Mouse (Mus musculus) limb, embryonic 12.5 days (tissue): ENCODE data around the gene Gm20518. TPM values are rescaled to one million over a fixed set of nuclear protein-coding genes. Genes with fewer than 3 reads are reported as not detected.

Experiments
- ATAC-seq: fragments of 200-750 bp; cut with Nextera tagmentation; 2 replicates; pipeline ENCODE4 v1.8.0; 2017; ENCODE audit warnings: low read depth, moderate TSS enrichment; ENCODE audit not compliant: insufficient number of reproducible peaks, insufficient read depth, low FRiP score, low TSS enrichment
- H3K27ac ChIP-seq: fragments of 300-500 bp; sonication (generic); 2 replicates; pipeline ENCODE4 v1.5.1; 2016; ENCODE audit warnings: mild to moderate bottlenecking, moderate library complexity
- H3K27me3 ChIP-seq: fragments of 300-500 bp; sonication (generic); 2 replicates; pipeline ENCODE4 v1.6.1; 2016; ENCODE audit warnings: mild to moderate bottlenecking, moderate library complexity
- H3K36me3 ChIP-seq: fragments of 300-500 bp; sonication (generic); 2 replicates; pipeline ENCODE4 v1.6.1; 2016; ENCODE audit warnings: mild to moderate bottlenecking, moderate library complexity
- H3K4me1 ChIP-seq: fragments of 300-500 bp; sonication (generic); replicated peaks from 2 replicates; pipeline ENCODE4 v1.6.1; 2016
- H3K4me2 ChIP-seq: fragments of 300-500 bp; sonication (generic); 2 replicates; pipeline ENCODE4 v1.6.1; 2016; ENCODE audit warnings: mild to moderate bottlenecking, moderate library complexity
- H3K4me3 ChIP-seq: fragments of 300-500 bp; sonication (generic); replicated peaks from 2 replicates; pipeline ENCODE4 v1.5.1; 2016; ENCODE audit warnings: mild to moderate bottlenecking
- H3K9ac ChIP-seq: fragments of 300-500 bp; sonication (generic); replicated peaks from 2 replicates; pipeline ENCODE4 v1.6.1; 2016; ENCODE audit warnings: mild to moderate bottlenecking, moderate library complexity
- H3K9me3 ChIP-seq: fragments of 300-500 bp; sonication (generic); 2 replicates; pipeline ENCODE4 v1.6.1; 2016; ENCODE audit warnings: mild to moderate bottlenecking, moderate library complexity
- whole genome bisulfite sequencing: fragments of 180-500 bp; shearing (Covaris S2); methylation state at CpG from one replicate; pipeline ENCODE4 v1.1.7; 2016; 5-methylcytosine and 5-hydroxymethylcytosine counted together
- polyA plus RNA-seq: library from polyadenylated mRNA; unstranded; fragments of >200 nt; fragmentation: Nextera tagmentation; extraction: Ambion mirVana; gene quantifications from 2 replicates; pipeline ENCODE4 v1.2.1, GENCODE M21; 2016

Gm20518 gene
- polyA plus RNA-seq, 1 experiment from 2014 or later = 0.36 TPM

- H3K4me2 ChIP-seq = no peak overlapping the region
- H3K4me1 ChIP-seq = no peaks in the 10 kb centered on the region
- no peaks in the 10 kb centered on the region for H3K27me3 ChIP-seq
- ATAC-seq = no peak
- no peak overlapping the region for H3K27ac ChIP-seq
- WGBS = 54% methylated on average over 6 of the region's 6 CpGs
- no peaks in the 10 kb centered on the region for H3K9me3 ChIP-seq
- peaks cover 57% of the 10 kb centered on the region for H3K36me3 ChIP-seq
- no peak overlapping the region for H3K4me3 ChIP-seq
- no peak overlapping the region for H3K9ac ChIP-seq
These were observed 25.7 kb downstream of the Gm20518 start for GRCm38 (mm10) chr16:17865770-17866169.

- Histone ChIP-seq H3K4me1 (no peaks in the 10 kb centered on the region), H3K4me2 (no peak overlapping the region), H3K27ac (no peak overlapping the region), H3K9me3 (no peaks in the 10 kb centered on the region), H3K36me3 (peaks cover 57% of the 10 kb centered on the region), H3K4me3 (no peak overlapping the region), H3K9ac (no peak overlapping the region), H3K27me3 (no peaks in the 10 kb centered on the region)
- ATAC-seq = no peak
- 88% methylated on average over 2 of the region's 2 CpGs for WGBS
These were observed 26.2 kb downstream of the Gm20518 start for GRCm38 (mm10) chr16:17865293-17865692.

GRCm38 (mm10) chr16:17858592-17858991 is 32.9 kb downstream of the Gm20518 start:
- Histone ChIP-seq H3K4me3 (no peak overlapping the region), H3K27me3 (no peaks in the 10 kb centered on the region), H3K27ac (no peak overlapping the region), H3K9ac (no peak overlapping the region), H3K4me2 (no peak overlapping the region), H3K4me1 (no peaks in the 10 kb centered on the region), H3K36me3 (peaks cover 80% of the 10 kb centered on the region), H3K9me3 (no peaks in the 10 kb centered on the region)
- no peak for ATAC-seq

GRCm38 (mm10) chr16:17857157-17857556 is 34.3 kb downstream of the Gm20518 start:
- Histone ChIP-seq H3K4me1 (no peaks in the 10 kb centered on the region), H3K4me2 (no peak overlapping the region), H3K4me3 (no peak overlapping the region), H3K36me3 (peaks cover 85% of the 10 kb centered on the region), H3K9ac (no peak overlapping the region), H3K27ac (no peak overlapping the region), H3K27me3 (no peaks in the 10 kb centered on the region), H3K9me3 (no peaks in the 10 kb centered on the region)
- 94% methylated on average over 7 of the region's 7 CpGs for WGBS
- ATAC-seq = no peak

GRCm38 (mm10) chr16:17853263-17853662 is 38.2 kb downstream of the Gm20518 start:
- Histone ChIP-seq H3K9ac (no peak overlapping the region), H3K36me3 (peaks cover 90% of the 10 kb centered on the region)
- ATAC-seq = no peak

GRCm38 (mm10) chr16:17851860-17852259 is 39.6 kb downstream of the Gm20518 start:
- no peak overlapping the region for H3K4me2 ChIP-seq
- no peak for ATAC-seq
- no peak overlapping the region for H3K27ac ChIP-seq
- H3K4me3 ChIP-seq = no peak overlapping the region
- H3K36me3 ChIP-seq = peaks cover 90% of the 10 kb centered on the region
- 100% methylated on average over 1 of the region's 1 CpGs for WGBS
- no peak overlapping the region for H3K9ac ChIP-seq
- H3K4me1 ChIP-seq = no peaks in the 10 kb centered on the region
- H3K9me3 ChIP-seq = no peaks in the 10 kb centered on the region
- H3K27me3 ChIP-seq = no peaks in the 10 kb centered on the region

More at GRCm38 (mm10) chr16:17853263-17853662, 38.2 kb downstream of the Gm20518 start:
- Histone ChIP-seq H3K4me1 (no peaks in the 10 kb centered on the region), H3K27ac (no peak overlapping the region), H3K9me3 (no peaks in the 10 kb centered on the region), H3K27me3 (no peaks in the 10 kb centered on the region), H3K4me2 (no peak overlapping the region), H3K4me3 (no peak overlapping the region)
- 81% methylated on average over 2 of the region's 2 CpGs for WGBS

- 92% methylated on average over 5 of the region's 5 CpGs for whole genome bisulfite sequencing
- peaks cover 90% of the 10 kb centered on the region for H3K36me3 ChIP-seq
These were observed 40.1 kb downstream of the Gm20518 start for GRCm38 (mm10) chr16:17851331-17851730.

GRCm38 (mm10) chr16:17849486-17849885 is 42.0 kb downstream of the Gm20518 start:
- H3K27me3 ChIP-seq = no peaks in the 10 kb centered on the region
- no peak overlapping the region for H3K4me2 ChIP-seq
- peaks cover 92% of the 10 kb centered on the region for H3K36me3 ChIP-seq
- no peaks in the 10 kb centered on the region for H3K9me3 ChIP-seq
- H3K9ac ChIP-seq = no peak overlapping the region
- no peak for ATAC-seq
- no peak overlapping the region for H3K4me3 ChIP-seq
- H3K4me1 ChIP-seq = no peaks in the 10 kb centered on the region
- H3K27ac ChIP-seq = no peak overlapping the region
- 91% methylated on average over 6 of the region's 6 CpGs for WGBS

More at GRCm38 (mm10) chr16:17851331-17851730, 40.1 kb downstream of the Gm20518 start:
- H3K4me3 ChIP-seq = no peak overlapping the region
- H3K9ac ChIP-seq = no peak overlapping the region
- no peaks in the 10 kb centered on the region for H3K4me1 ChIP-seq
- H3K9me3 ChIP-seq = no peaks in the 10 kb centered on the region
- H3K27me3 ChIP-seq = no peaks in the 10 kb centered on the region
- no peak overlapping the region for H3K4me2 ChIP-seq
- ATAC-seq = no peak
- no peak overlapping the region for H3K27ac ChIP-seq

- WGBS = 37% methylated on average over 1 of the region's 1 CpGs
- no peaks in the 10 kb centered on the region for H3K27me3 ChIP-seq
- no peak overlapping the region for H3K27ac ChIP-seq
- no peak overlapping the region for H3K9ac ChIP-seq
- H3K36me3 ChIP-seq = peaks cover 92% of the 10 kb centered on the region
- no peak for ATAC-seq
- H3K4me2 ChIP-seq = no peak overlapping the region
- no peak overlapping the region for H3K4me3 ChIP-seq
- H3K4me1 ChIP-seq = no peaks in the 10 kb centered on the region
- no peaks in the 10 kb centered on the region for H3K9me3 ChIP-seq
These were observed 42.5 kb downstream of the Gm20518 start for GRCm38 (mm10) chr16:17848928-17849327.

GRCm38 (mm10) chr16:17848431-17848830 is 43.0 kb downstream of the Gm20518 start:
- Histone ChIP-seq H3K4me2 (no peak overlapping the region), H3K36me3 (peaks cover 93% of the 10 kb centered on the region), H3K27me3 (no peaks in the 10 kb centered on the region), H3K9me3 (no peaks in the 10 kb centered on the region), H3K4me1 (no peaks in the 10 kb centered on the region), H3K4me3 (no peak overlapping the region), H3K27ac (no peak overlapping the region), H3K9ac (no peak overlapping the region)
- ATAC-seq = no peak
- 95% methylated on average over 6 of the region's 6 CpGs for WGBS

- Histone ChIP-seq H3K4me1 (no peaks in the 10 kb centered on the region), H3K9me3 (no peaks in the 10 kb centered on the region), H3K36me3 (peaks cover 91% of the 10 kb centered on the region), H3K27me3 (no peaks in the 10 kb centered on the region), H3K27ac (no peak overlapping the region), H3K4me3 (no peak overlapping the region), H3K4me2 (no peak overlapping the region), H3K9ac (no peak overlapping the region)
- no peak for ATAC-seq
- 86% methylated on average over 10 of the region's 10 CpGs for WGBS
These were observed 47.6 kb downstream of the Gm20518 start for GRCm38 (mm10) chr16:17843701-17844365.

- Histone ChIP-seq H3K36me3 (peaks cover 81% of the 10 kb centered on the region), H3K4me2 (no peak overlapping the region), H3K27ac (no peak overlapping the region), H3K27me3 (peaks cover 7% of the 10 kb centered on the region), H3K9ac (no peak overlapping the region), H3K4me1 (no peaks in the 10 kb centered on the region), H3K9me3 (no peaks in the 10 kb centered on the region), H3K4me3 (no peak overlapping the region)
- 94% methylated on average over 7 of the region's 7 CpGs for WGBS
- ATAC-seq = no peak
These were observed 49.0 kb downstream of the Gm20518 start for GRCm38 (mm10) chr16:17842437-17842836.
